Mouse (Mus musculus) adrenal gland, postnatal 14 days (tissue): ENCODE measurements around the gene Cabp4. TPM values are rescaled to one million over a fixed set of nuclear protein-coding genes. Genes with fewer than 3 reads are reported as not detected.

Experiments
- DNase-seq: peaks from one replicate; pipeline ENCODE4 v3.0.0; 2021; ENCODE audit warnings: mixed read lengths
- total RNA-seq: library from RNA; stranded (reverse); gene quantifications from 2 replicates; pipeline ENCODE4 v1.2.3, GENCODE M21; 2021

Cabp4 gene
- total RNA-seq, 1 experiment from 2014 or later = 1.7 TPM

DNA sequence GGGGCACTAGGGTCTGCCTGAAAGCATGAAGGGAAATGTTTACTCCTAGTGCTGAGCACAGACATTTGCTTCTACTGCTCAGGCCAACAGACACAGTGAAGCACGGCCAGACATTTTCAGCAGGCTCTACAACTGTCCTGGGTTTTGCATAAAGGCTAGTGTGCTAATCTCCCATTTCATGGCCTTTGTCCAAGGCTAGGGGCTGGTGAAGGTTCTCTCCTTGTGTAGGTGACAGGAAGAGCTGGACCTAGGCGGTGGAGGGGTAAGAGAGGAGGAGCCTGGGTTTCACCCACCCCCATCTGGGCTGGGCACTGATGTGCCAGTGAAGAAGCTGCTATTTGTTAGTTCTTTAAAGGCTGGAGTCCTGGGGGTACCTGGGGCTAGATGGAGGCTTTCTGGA, 20.9 kb upstream of the Cabp4 start:
- DNase-seq = peak; percentile 78

DNA sequence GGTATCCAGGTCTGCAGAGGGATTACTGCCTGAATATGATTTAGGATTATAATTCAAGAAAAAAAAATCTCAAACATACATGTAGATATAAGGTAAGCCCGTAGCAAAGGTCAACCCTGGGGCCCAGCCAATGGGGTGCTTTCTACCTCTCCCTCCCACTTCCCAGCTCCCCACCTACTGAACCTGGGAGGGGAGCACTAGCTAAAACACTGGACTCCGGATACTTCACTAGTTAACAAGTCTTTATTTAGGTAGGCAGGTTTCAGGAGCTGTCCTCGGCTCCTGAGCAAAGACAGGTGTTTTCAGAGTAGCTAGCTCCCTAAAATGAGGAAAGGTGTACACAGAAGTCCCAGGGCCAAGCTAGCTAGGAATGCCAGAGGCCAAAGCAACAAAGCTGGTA, 20.3 kb upstream of the Cabp4 start:
- no peak for DNase-seq

DNA sequence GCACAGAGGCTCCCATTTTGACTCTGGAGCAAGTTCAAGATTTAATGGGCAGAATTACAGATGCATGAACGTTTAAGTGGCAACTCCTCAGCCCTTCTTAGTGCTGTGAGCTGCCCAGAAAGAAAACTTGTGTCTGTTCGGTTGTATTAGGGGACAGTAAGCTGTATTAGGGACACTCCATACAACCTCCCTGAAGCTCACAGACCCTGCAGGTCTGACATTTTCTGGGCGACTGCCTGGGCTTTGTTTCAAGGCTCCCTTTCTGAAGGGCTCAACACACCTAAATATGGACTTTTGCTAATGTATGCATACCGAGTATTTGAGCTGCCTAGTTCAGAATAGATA, 19.7 kb upstream of the Cabp4 start:
- DNase-seq = no peak

DNA sequence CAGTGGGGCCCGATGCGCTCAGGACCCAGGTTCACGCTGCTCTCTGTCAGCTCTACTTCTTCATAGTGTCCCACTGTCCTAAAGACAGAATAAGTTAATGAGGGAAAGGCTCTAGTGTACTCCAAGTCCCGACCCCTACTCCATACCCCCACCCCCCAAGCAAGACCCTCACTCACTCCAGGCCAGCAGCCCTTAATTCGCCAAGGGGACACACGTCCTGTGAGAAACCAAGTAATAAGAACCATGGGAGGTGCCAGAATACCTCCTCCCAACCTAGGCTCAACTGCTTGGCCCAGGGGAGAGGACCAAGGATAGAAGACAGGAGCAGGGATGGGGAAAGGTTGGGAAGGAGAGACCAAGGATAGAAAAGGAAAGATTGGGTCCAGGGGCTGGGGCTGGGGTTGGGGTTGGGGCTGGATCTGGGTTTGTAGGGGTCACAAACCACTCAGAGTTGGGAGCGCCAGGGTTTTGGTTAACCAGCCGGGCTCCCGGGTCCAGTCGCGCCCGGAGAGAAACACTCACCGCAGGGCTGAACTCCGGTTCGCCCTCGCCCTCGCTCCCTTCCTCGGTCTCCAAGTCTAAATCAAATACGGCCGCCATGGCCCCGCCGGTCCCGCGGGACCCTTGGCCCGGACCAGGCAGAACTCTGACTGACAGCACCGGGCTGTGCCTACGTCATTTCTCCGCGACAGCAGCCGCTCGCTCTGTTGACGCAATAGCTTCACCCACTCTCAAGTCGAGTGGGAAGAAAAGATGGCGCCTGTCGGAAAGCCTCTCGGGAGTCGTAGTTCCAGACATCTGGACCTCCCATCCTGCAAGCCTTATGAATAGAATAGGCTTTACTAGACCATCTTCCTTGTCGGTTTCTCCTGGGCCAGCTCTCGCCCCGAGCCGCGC, 19.1 kb upstream of the Cabp4 start, which contains the start of gene Rps6kb2:
Gene Rps6kb2 (minus strand): TSS at position 709 of the 897 bp plus-strand sequence.
- DNase-seq = peak; percentile 97

DNA sequence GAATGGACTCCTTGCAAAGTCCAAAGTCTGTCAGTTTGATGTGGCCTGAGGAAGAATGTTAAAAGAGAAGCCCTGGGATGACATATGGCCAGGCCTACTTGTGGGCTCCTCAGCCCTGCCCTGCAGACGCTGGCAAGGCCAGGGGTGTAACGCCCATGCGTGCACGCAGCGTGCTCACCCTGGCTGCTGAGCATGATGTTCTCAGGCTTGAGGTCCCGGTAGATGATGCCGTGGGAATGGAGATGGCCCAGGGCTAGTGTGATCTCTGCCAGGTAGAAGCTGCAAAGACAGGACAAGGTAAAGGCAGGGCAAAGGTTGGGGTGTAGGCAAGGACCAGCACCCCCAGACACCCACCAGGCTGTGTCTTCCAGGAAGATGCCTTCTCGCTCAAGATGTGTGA, 15.2 kb upstream of the Cabp4 start:
- DNase-seq = no peak

DNA sequence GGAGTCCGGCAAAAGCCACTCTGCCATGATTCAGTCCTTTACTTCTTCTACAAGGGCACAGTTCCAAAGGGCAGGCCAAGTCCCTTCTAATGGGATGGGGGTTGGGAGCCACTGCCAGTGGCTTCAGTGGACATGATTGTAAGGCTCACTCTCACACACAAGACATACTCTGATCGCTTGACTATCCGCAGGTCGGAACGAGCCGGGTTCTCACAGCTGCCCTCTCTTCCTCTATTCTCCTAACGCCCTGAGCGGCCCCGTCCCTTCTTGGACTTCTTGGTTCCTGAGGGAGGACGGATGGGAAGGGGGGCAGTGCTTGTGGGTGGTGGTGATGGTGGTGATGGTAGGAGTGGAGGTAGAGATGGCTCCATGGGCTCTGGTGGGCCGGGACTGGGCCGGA, 12.9 kb upstream of the Cabp4 start:
- DNase-seq = no peak

DNA sequence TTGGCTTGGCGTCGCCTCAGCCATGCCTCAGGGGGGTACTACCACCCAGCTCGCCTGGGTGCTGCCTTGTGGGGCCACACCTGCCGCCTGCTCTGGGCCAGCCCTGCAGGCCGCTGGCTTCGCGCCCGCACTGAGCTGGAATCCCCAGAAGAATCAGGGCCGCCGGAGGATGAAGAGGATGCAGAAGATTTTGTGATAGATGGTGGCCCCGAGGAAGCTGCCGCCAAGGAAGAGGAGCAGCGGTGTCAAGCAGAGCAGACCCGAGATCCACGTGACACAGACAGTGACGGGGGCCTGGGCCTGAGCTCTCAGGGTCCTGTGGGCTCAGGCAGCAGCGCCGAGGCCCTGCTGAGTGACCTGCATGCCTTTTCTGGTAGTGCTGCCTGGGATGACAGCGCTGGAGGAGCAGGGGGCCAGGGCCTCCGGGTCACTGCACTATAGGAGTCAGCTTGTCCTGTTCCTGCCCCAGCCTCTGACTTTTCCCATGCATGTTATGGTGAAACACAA, 12.3 kb upstream of the Cabp4 start:
- no peak for DNase-seq

DNA sequence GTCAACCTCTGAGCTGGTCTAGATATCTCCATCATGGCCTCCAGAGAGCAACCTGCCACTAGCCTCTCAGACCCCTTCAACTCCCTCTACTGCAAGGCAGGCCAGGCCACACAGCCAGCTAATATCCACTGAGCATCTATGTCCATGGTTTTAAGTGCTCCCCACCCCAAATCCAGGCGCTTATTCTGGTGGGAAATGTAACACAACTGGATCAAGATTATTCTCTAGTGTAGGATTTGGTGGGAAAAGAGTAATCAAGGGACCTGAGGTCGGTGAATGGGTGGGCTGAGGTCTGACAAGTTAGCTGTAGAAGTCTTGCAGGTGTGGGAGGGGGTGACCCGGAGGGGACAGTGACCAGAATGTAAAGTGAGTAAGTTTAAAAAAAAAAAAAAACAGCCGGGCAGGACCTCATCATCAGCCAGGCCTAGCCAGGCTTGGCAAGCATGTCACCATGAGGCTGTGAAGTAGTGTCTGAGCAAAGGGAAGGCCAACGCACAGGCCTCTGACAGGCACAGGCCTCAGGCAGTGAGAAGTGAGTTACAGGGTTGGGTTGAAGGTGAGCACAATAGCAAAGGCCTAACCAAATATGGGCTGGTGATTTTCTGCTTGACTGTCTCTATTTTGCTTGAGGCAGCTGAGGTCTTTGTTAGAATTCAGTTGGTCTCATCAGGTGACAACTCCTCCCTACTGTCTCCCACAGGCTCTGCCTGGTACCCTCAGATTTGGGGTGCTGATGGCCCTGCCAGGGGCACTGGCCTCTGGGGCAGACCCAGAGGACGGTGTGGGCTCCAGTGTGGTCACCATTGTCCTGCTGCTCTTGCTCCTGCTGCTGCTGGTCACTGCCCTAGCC, 11.6 kb upstream of the Cabp4 start:
- no peak for DNase-seq

DNA sequence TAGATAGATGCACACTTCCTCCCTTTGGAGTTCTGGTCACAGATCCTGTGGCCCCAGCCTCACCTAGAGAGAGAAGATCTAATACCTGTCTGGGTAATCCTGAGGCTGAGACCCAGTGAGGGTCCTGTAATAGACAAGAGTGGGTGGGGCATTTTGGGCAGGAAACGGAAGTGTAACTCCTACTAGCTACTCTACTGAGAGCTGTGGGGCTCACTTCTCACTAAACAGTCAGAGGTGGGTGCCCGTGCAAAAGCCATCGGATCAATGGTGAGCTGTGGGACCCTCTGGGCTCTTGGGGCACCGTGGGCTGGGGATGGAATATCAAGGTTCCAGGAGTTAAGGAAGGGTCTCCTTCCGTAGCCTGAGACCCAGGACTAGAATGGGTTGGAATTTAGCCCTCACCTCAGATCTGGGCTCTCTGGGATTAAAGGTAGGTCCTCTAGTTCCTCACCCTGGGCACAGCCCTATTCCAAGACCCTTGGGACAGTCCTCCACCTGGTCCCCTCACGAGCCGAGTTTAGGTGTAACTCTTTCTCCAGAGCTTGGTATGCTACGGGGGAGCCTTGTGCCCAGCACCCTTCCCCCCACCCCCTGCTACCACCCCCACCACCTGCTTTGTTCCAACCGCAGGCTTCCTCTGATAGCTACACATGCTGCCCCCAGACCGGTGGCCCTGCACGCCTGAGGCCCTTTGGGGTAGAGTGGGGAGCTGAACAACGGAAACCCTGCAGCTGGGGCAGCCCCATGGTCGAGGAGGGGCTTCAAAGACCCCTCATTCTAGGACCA, 10.8 kb upstream of the Cabp4 start:
- no peak for DNase-seq

DNA sequence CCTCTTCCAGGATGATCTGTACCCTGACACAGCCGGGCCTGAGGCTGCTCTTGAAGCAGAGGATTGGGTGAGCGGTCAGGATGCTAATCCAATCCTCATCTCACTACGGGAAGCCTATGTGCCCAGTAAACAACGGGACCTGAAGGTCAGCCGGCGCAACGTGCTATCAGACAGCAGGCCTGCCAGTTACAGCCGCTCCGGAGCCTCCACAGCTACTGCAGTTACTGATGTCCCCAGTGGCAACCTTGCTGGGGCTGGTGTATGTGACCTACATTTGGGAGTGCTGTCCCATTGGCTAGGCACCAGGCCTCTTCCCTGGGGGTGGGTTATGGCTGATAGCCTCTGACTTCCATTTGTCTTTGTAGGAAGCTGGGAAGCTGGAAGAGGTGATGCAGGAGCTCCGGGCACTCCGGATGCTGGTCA, 9.4 kb upstream of the Cabp4 start, which contains the start of gene Ptprcap:
Gene Ptprcap (plus strand): TSS at position 373 of the 423 bp plus-strand sequence.
- peak; percentile 67 for DNase-seq

DNA sequence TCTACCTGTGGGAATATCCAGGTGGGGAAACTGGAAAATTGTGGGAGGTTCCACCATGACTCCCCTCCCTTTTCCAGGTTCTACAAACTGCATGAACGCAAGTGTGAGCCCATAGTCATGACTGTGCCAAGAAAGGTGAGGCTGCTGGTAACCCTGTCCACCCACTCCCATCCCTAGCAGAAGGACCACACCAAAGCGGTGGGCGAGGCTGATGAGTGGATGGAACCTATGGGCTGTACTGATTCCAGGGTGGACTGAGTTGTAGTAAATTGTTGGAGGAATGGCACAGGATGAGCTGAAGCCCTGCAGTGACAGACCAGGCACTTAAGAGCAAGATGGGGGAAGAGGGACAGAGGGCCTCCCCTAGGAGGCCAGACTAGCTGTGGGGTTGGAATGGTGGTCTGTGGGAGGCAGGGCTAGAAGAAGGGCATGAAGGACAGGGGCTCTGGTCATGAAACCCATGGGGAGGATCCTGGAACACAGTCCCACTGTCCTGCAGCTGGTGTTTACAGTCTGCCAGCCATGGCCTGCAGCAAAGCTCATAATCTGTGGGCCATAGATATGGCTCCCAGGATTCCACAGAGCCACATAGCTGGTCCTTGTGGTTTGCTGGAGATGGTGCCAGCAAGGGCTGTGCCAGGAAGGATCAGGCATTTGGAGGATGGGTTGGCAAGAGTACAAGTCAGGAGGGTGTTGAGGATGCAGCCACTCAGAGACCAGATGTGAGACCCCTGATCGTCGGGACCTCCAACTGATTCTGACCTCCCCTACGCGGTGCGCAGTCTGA, 8.8 kb upstream of the Cabp4 start:
- no peak for DNase-seq

DNA sequence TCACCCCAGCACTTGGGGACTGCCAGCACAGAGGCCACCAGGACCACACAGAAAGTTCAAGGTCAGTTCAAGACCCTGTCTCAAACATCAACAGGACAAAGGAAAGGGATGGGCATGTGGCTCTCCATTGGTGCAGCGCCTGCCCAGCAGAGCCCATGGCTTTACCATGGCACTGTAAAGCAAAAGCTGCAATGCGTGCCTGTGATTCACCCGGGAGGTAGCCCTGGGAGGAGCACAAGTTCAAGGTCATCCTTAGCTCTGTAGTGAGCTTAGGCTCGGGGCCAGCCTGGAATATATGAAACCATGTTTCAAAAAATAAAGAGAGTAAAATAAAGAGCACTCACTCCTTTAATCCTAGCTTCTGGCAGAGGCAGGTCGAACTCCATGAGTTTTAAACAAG, 8.1 kb upstream of the Cabp4 start:
- no peak for DNase-seq

DNA sequence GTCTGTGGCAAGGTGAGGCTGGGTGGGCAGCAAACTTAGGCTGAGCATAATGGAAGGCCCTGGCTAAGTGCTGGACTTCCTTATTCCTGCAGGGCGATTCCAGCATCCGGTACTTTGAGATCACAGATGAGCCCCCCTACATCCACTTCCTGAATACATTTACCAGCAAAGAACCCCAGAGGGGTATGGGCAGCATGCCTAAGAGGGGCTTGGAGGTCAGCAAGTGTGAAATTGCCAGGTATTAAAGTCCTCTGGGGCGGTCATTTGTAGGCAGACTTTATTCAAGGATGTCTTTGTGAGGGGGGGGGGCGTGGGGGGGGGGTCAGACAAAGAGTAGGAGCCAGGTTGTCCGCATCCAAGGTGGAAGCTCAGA, 7.6 kb upstream of the Cabp4 start:
- no peak for DNase-seq

DNA sequence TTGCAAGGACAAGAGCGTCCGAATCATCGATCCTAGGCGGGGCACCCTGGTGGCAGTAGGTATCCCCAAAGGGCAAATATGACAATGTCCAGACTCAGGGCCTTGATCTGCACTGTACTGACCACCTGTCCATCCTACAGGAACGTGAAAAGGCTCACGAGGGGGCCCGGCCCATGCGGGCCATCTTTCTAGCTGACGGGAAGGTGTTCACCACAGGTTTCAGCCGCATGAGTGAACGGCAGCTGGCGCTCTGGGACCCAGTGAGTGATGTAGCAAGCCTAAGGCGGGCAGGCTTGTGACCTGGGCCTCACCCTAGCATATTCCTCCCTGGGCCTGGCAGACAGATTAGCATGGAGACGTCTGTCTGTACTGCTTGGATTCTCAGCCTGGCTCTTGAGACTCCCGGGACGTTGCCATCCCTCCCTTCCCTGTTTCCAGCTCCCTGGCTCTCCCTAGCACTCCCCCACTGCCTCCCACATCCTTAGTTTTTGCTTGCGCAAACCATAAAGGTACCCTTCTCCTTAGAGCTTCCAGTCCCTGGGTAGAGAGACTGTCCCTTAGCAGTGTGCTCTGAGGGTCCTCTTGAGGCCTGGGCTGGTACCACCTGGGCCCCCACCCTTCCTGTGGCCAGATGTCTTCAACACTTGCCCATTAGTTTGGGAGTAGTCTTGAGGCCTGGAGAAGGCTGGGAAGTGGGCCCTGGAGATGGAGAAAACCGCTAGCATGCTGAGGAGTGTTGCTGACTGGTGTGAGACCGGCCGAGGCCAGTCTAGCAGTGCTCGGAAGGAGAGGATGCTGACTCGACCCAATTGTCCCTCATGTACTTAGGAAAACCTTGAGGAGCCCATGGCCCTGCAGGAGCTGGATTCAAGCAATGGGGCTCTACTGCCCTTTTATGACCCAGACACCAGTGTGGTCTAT, 7.0 kb upstream of the Cabp4 start:
- no peak for DNase-seq

DNA sequence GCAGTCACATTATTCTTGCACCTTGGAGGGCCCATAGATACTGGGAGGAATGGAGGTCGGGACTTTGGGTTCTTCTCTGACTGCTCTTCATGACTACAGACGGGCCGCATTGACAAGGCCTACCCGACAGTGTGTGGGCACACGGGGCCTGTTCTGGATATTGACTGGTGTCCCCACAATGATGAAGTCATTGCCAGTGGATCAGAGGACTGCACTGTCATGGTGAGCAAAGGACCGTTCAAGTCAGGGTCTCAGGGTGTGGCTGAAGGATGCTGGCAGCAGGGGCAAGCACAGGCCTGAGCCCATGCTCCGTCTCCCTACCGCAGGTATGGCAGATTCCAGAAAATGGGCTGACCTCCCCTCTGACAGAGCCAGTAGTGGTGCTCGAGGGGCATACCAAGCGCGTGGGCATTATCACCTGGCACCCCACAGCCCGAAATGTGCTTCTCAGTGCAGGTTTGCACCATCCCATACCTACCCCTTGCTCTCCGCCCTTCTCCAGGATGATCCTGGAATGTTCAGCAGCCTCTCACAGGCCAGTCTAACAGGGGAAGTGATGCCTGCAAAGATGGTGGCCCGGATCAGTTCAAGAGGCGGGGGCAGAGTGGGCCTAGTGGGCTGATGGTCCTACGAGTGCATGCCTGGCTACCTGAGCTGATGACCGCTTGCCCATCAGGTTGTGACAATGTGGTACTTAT, 6.1 kb upstream of the Cabp4 start:
- DNase-seq = no peak

DNA sequence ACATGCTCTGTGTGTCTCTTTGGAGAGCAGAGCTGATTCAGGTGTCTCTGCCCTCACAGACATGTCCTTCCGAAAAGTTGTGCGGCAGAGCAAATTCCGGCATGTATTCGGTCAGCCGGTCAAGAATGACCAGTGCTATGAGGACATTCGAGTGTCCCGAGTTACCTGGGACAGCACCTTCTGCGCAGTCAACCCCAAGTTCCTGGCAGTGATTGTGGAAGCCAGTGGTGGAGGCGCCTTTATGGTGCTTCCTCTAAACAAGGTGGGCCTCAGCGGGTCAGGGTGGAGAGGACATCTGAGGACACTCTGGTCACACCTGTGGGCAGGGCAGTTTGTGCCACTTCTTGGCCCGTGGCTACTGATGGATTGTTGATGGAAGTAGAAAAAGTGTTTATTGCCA, 5.5 kb upstream of the Cabp4 start:
- DNase-seq = no peak

DNA sequence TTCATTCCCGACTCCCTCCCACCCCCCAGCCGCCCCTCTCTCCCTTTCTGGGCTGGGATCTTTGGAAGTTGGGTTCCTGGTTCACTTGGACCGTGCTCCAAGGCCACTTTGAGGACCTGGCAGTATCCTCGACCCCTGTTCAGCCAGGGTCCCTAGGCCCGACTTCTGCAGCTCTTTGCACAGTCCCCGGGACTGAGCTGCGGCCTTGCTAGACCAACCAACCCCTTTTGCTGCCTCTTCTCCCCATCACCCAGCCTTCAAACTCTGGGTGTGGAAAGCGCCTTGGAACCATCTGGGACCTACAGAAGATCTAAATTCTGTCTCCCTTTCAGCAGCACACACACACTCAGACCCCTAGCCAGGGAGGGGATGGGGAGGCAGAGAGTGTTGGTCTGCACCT, 5.0 kb upstream of the Cabp4 start:
- DNase-seq = no peak

DNA sequence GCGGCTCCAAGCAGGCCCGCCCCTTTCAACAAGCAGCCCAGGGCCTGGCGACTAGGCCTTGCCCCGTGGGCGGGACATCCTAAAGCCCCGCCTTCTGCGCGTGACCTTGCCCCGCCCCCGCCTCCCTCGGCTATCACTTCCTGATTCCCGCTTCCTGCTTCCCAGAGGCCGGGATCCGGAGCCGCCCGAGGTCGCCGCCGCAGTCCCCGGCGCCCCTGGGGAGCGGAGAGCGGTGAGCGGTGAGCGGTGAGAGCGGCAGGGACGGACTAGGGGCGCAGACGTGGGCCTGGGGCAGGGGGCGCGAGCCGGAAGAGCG, 4.6 kb upstream of the Cabp4 start, which contains the start of gene Coro1b:
Gene Coro1b (plus strand): TSS at position 129 of the 316 bp plus-strand sequence.
- DNase-seq = peak; percentile 99

DNA sequence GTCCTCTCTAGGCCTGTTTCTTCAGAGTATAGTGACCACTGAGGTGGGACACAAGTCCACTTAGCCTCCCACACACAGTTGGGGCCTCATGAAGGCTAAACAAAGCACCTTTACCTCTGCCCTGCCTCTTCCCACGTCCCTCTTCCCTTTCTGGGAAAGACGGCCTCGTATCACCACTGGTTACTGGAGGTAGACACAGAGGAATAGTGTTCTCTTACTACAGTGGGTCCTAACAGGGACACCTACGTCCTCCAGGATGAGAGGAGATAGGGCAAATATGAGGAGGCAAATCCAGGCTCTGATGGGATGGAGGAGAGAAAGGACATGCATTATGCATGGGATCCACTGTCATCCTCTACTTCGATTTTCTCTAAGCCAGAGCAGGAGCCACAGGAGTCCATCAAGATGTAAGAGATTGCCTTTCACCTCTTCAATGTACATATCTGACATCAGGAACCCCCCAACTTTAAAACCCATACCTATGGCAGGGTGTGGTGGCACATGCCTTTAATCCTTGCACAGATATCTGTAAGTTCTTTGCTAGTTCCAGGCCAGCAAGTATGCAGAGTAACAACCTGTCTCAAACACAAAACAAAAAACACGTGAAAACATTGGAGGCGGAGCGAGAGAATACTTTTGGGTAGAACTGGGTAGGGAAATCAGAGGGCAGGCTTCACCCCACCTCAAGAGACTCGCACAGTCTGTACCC, 4.1 kb upstream of the Cabp4 start:
- DNase-seq = no peak
